Mouse (Mus musculus): ENCODE results near the gene Traf3.

DNA sequence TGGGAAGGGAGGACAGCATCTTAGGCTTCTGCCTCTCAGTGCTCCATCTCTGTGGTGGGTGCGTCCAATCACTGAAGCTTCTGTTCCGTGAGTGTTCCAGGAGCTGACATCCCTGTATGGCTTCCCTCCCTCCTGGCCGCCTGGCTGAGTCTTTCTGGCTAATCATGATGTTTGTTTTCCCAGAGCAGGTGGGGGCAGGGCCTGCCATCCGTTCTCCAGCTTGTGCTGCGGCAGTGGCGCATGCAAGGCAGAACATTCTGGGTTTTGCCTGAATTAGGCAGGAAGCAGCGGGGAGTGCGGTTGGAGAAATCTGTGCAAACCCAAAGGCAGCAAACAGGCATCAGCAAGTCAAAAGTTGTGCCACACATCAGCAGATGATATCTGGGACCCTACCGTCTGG lies 20.9 kb upstream of the Traf3 start:
- TF ChIP-seq CTCF (IDR thresholded peaks at IDR 0.05; ENCODE audit: low read depth) (no peak), EP300 (IDR thresholded peaks at IDR 0.05; ENCODE audit: low read depth) (no peak)

Data from liver, embryonic 14.5 days (tissue).